Mouse (Mus musculus): ENCODE data around the gene Itpkb. TPM values are rescaled to one million over a fixed set of nuclear protein-coding genes. Genes with fewer than 3 reads are reported as not detected.

Itpkb gene
- 4.5 and 7.0 TPM in 2 replicates for polyA plus RNA-seq (2012; rRNA removed)

GRCm38 (mm10) chr1:180330145-180330706 is at the start of gene Itpkb:
Gene Itpkb (plus strand): TSS chr1:180330485.

Other genes starting within 250 kb of the Itpkb start
- gene Coq8a, start 130.9 kb upstream of the Itpkb start, polyA plus RNA-seq (2012; rRNA removed), result 1.8 and 2.5 TPM in 2 replicates
- gene Psen2, start 67.0 kb upstream of the Itpkb start, polyA plus RNA-seq (2012; rRNA removed), result 16.1 and 18.2 TPM in 2 replicates
- gene Stum, start 153.0 kb downstream of the Itpkb start, polyA plus RNA-seq (2012; rRNA removed), result 5.3 and 7.4 TPM in 2 replicates
- gene Parp1, start 238.4 kb downstream of the Itpkb start, polyA plus RNA-seq (2012; rRNA removed), result 113 and 137 TPM in 2 replicates

All from central nervous system, embryonic 14 days (tissue).